Mouse (Mus musculus): ENCODE data around the gene Mrpl21.

Gene Mrpl21

DNA sequence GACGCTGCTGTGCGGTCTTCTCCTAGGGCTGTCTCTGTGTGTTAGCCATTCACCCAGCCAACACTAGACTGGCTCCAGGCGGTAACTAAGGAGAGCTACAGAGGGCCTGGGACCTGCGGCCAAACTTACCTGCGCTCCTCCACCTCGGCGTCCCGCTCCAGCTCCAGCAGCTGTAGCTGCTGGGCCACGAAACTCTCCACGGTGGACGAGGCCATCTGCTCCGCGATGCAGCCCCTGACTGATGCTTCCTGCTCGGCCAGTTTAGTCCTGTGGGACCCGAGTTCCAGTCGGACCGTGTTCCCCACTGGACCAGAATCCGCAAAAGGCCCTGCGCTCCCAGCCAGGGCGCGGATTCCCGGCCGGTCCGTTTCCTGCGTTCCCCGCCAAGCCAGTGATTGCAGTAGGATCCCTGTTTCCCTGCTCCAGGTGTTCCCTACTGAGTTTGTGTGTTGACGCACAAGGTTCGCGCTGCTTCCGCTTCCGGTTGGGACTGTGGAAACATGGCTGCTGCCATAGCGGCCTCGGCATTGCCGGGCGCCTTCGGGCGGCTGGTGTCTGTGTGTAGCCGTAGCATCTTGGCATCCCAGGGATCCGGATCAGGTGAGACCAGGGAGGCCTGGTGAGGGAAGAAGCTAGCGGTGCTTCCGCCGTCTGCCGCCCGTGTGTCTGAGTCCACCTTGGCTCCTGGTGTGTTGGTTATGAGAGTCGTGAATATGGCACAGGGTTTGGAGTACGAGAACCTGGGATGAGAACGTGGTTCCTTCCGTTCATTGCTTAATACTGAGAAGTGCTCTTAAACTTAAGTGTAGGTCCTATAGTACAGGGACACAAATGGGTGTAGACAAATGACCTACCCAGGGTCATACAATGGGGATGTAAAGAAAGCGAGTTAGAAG is at the start of gene Mrpl21, which contains the start of gene Ighmbp2:
Gene Mrpl21 (plus strand): TSS at position 330 of the 896 bp plus-strand sequence.
Gene Ighmbp2 (minus strand): TSS at position 446 of the 896 bp plus-strand sequence.
- in situ Hi-C loops (cut with MboI; ENCODE audit: low pct_unique_long_range_greater_than_20kb in 1 of 2, low sequenced_read_pairs in 2 of 2, unreplicated experiment in 1 of 2) = no loop called here

DNA sequence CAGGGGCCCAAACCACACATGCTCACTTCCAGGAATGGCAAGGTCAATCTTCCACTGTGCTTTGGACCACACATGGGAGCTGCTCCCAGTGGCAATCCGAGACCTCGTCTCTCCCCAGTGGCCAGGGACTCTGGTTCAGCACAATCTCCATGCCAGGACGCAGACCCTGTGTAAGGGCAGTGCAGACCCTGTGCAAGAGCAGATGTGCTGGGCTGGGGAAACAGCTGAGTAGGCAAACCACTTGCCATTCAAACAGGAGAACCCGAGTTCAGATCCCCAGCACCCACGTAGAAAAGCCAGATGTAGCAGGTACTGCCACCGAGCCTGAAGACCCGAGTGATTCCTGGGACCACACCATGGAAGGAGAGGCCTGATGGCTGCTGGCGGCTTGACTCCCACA is 22.7 kb upstream of the Mrpl21 start:
- in situ Hi-C loops (cut with MboI; ENCODE audit: low pct_unique_long_range_greater_than_20kb in 1 of 2, low sequenced_read_pairs in 2 of 2, unreplicated experiment in 1 of 2) = no loop called here

DNA sequence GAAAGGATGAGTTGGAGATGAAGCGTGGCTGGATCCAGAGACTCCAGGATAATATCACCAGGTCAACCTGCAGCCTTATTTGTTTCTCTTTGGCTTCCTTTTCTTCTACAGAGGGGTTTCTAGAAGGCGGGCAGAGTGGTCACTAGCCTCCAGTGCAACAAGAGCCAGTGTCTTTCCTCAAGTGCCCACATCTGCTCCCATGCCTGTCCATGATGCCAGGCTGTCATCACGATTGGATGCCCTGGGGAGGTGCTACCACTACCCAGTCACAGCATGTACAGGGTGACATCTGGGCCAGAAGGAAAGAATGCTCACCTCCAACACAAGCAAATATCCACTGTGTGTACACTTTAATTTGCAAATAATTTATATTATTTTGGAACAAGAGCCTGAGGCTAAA is 22.1 kb upstream of the Mrpl21 start:
- in situ Hi-C loops (cut with MboI; ENCODE audit: low pct_unique_long_range_greater_than_20kb in 1 of 2, low sequenced_read_pairs in 2 of 2, unreplicated experiment in 1 of 2) = no loop called here

DNA sequence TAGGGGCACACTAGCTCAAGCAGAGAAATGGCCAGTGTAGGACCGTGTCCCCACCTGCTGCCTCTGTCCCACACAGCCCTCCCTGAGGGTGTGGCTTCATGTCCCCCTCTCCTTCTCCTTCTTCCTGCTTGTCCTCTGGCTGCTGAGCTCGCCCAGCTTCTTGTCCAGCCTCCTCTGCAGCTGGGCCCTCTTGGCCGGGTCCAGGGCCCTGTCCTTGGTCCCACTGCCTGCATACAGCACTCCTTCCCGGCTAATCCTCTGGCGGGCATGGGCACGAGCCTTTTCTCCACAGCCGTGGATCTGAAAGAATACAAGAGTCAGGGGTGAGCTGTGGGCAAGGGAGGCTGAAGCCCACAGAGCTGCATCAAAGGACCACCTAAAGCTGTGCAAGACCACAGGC is 21.4 kb upstream of the Mrpl21 start:
- in situ Hi-C loops (cut with MboI; ENCODE audit: low pct_unique_long_range_greater_than_20kb in 1 of 2, low sequenced_read_pairs in 2 of 2, unreplicated experiment in 1 of 2) = no loop called here

DNA sequence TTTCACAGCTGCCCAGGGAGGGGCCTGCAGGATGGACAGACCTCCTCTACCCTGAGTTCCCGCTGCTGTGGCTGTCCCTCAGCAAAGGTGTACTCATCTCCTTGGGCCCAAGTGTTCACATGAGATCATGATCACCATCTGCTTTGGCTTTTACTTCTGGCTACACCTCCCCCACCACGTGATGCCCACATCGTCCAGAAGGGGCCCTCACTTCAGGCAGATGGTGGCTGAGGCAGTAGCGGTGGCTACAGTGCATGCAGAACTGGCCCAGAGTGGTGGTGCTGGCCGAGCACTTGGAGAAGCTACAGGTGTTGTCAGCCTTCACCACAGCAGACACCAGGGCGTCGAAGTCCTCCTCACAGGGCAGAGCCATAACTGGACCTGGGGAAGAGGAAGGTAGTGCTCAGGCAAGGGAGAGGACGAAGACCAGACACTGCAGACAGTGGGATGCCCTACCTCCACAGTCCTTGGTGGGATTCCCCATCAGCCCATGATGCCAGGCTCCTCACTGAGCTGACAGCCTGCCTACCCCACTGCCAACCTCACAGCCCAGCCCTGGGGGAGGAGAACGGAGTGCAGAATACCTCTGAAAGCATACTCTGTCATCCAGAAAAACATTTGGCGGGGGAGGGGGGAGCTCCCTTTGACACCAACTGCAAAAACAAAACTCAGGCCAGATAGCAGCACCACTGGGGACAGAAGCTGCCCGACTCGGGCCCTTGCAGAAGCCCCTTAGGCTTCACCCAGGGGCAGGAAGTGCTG is 20.8 kb upstream of the Mrpl21 start:
- in situ Hi-C loops (cut with MboI; ENCODE audit: low pct_unique_long_range_greater_than_20kb in 1 of 2, low sequenced_read_pairs in 2 of 2, unreplicated experiment in 1 of 2) = no loop called here

DNA sequence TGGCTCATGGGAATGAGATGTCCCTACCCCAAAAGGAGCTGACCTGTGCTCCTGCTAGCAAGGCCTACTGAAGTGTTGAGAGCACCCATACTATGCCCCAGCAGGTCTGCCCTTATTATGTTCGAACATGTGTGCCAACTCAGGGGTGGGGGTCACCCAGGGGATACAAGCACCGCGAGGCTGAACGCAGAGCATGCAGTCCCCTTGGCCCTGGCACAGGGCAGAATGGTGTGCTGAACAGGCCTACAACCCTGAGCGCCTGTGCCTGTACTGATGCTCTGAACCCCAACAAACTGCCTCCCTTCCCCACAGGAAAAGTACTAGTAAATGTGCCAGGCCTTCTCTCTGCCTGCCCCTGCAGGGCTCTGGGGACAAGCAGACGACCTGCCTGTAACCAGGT is 18.4 kb upstream of the Mrpl21 start:
- in situ Hi-C loops (cut with MboI; ENCODE audit: low pct_unique_long_range_greater_than_20kb in 1 of 2, low sequenced_read_pairs in 2 of 2, unreplicated experiment in 1 of 2) = no loop called here

DNA sequence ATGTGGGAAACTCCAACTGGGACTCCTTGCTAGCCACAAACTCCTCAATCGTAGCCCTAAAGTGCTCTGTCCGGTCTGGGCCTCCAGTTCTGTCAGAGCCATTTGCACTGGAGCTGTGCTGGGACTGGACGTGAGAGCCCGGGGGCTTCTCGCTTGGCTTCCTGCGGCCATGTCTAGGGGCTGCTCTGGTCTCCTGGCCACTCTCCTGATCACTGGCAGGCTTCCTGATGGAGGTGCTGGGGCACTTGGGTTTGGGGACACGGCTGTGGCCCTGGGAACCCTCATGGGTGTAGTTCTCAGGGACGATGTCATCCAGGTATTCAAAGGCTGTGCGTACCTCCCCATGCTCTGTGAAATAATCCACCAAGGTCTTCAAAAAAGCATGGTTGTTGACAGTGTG is 17.5 kb upstream of the Mrpl21 start:
- in situ Hi-C loops (cut with MboI; ENCODE audit: low pct_unique_long_range_greater_than_20kb in 1 of 2, low sequenced_read_pairs in 2 of 2, unreplicated experiment in 1 of 2) = no loop called here

DNA sequence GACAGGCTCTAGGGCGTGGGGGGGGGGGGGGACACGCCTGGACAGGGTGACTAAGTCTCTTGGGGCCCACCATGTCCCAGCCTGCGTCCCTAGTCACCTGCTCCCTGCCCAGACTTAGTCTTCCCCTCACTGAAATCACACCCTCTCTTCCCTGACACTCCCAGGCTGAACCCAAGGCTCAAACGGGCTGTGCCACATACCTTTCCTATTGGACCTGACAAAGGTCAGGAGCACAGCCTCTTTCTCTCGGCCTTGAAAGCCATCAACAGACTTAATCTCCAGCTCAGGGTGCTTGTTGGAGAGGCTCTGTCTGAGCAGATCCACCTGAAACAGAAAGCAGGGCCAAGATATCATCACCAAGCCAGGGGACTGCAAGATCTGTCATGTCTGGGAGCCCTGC is 16.6 kb upstream of the Mrpl21 start:
- in situ Hi-C loops (cut with MboI; ENCODE audit: low pct_unique_long_range_greater_than_20kb in 1 of 2, low sequenced_read_pairs in 2 of 2, unreplicated experiment in 1 of 2) = no loop called here

DNA sequence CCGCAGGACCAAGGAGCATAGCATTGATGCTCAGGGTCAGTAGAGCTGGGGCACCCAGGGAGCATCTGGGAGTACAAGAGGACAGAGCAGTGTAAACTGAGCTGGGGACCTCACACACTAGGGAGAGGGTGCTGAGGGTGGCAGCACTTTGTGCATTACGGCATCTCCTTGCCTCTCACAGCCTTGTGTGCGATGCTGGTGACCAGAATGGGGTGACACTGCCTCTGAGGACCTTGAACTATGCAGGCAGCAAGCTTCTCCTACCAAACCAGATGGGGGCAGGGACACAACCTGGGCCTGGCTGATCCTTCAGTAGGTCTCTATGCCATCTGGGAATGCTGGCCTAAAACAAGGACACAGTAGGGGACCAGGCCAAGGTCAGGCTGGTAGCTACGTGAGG is 16.0 kb upstream of the Mrpl21 start:
- in situ Hi-C loops (cut with MboI; ENCODE audit: low pct_unique_long_range_greater_than_20kb in 1 of 2, low sequenced_read_pairs in 2 of 2, unreplicated experiment in 1 of 2) = no loop called here

DNA sequence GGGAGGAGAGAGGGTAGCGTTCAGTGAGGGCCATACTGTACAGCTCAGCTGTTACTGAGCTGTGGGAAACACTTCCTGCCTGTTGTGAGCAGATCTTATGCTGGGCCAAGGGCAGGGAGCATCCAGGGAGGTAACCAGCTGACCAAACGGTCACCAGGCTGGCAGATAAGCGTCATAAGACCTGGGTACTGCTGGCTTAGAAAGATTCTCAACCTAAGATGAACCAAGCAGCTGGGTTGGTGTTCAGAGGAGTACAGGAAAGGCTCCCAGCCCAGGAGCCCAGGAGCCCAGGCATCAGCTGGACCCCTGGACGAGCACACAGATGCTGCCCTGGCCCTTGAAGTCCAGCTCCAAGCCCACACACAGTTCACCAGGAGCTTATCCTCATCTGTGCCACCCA is 15.4 kb upstream of the Mrpl21 start:
- in situ Hi-C loops (cut with MboI; ENCODE audit: low pct_unique_long_range_greater_than_20kb in 1 of 2, low sequenced_read_pairs in 2 of 2, unreplicated experiment in 1 of 2) = no loop called here

DNA sequence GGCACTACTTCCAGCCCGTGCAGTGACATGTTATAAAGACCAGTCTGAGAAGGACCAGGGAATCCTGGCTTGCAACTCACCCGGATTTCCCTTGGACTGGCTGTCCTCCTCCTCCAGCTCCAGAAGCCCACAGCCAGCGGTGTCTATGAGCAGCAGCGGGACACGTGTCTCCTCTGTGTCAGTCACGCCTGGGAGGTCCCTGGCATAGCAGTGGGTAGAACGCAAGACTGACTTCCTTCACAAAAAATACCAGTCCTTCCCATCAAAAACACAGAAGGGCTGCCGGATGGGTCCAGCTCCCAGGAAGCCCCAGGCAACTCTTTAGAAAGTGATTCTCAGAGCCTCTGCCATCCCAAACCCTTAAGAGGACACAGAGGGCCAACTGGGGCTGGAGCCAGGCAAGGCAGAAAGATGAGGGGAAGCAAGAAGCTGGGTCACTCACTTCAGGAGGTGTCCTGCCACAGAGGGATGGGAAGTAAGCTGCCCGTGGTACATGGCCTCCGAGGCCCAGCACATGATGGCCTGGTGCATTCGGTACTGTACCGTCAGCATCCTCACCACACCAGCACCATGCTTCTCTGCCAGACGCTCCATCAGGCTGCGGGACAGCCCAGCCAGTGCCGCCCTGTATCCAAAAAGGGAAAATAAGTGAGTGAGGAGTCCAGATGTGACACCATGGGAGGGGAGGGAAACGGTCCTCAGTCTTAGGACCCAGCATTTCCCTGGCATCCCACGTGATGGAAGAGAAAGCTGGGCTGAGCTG is 14.3 kb upstream of the Mrpl21 start:
- in situ Hi-C loops (cut with MboI; ENCODE audit: low pct_unique_long_range_greater_than_20kb in 1 of 2, low sequenced_read_pairs in 2 of 2, unreplicated experiment in 1 of 2) = no loop called here

DNA sequence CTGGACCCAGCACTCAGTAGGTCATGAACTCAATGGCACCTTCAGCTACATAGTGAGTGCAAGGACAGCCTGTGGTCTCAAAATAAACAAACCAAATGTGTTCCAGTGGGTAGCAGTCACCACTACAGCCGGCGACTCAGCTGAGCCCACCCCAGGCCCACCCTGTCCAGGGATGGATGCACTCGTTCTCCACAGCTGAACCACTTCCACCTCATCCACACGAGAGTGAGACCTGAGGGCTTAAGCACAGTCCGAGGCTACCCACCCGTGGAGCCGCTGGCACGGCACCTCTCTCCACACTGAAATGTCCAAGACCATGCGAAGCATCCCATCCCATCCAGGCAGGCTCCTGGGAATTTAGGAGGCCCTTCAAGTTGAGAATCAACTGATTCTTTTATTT is 13.4 kb upstream of the Mrpl21 start:
- in situ Hi-C loops (cut with MboI; ENCODE audit: low pct_unique_long_range_greater_than_20kb in 1 of 2, low sequenced_read_pairs in 2 of 2, unreplicated experiment in 1 of 2) = no loop called here

DNA sequence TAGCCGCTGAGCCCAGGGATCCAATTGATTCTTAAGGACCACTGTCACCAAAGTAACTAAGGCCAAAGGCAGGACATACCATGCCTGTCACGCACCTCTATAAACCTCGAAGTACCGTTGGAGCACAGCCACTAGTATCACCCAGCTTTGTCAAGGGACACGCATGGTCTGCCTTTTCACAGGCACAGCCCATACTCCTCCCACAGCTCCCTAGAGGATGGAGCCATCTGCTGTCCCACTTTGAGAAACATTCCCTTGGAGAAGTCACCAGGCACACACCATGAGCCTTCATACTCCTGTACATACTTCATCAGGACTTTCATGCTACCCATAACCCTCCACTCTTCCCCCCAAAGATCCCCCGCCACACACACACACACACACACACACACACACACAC is 12.9 kb upstream of the Mrpl21 start:
- in situ Hi-C loops (cut with MboI; ENCODE audit: low pct_unique_long_range_greater_than_20kb in 1 of 2, low sequenced_read_pairs in 2 of 2, unreplicated experiment in 1 of 2) = no loop called here

DNA sequence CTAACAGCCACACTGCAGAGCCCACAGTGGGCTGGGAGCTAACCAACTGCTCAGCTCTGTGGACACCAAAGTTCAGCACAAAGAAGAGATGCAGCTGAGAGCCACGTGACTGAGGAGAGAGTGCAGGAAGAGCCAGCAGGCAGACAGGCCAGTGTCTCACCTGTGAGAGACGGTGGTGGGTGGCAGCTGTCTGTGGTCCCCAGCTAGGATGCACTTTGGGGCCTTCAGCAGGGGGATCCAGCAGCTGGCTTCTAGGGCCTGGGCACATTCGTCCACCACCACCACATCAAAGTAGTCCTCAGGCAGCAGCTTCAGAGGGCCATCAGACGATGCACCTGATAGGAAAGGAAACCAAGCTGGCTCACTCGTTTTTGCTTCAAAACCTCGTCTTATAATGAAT is 11.3 kb upstream of the Mrpl21 start:
- in situ Hi-C loops (cut with MboI; ENCODE audit: low pct_unique_long_range_greater_than_20kb in 1 of 2, low sequenced_read_pairs in 2 of 2, unreplicated experiment in 1 of 2) = no loop called here

DNA sequence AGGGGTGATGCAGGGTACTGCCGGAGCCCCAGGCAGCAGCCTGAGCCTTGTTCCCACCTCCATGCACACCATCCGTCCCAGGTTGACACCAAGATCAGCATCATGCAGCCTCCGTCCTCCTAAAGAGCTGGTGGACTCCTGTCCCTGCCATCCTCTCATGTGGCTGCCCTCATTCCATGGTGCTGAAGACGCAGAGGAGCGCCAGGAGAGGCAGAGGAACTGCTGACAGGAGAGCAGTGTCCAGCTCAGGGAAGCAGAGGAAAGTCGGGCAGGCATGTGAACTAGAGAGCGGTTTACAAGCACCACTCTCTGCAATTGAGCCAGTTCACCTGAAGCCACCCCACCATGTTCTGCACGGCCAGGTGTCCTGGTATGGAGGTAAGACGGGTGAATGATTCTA is 9.4 kb upstream of the Mrpl21 start:
- in situ Hi-C loops (cut with MboI; ENCODE audit: low pct_unique_long_range_greater_than_20kb in 1 of 2, low sequenced_read_pairs in 2 of 2, unreplicated experiment in 1 of 2) = no loop called here

DNA sequence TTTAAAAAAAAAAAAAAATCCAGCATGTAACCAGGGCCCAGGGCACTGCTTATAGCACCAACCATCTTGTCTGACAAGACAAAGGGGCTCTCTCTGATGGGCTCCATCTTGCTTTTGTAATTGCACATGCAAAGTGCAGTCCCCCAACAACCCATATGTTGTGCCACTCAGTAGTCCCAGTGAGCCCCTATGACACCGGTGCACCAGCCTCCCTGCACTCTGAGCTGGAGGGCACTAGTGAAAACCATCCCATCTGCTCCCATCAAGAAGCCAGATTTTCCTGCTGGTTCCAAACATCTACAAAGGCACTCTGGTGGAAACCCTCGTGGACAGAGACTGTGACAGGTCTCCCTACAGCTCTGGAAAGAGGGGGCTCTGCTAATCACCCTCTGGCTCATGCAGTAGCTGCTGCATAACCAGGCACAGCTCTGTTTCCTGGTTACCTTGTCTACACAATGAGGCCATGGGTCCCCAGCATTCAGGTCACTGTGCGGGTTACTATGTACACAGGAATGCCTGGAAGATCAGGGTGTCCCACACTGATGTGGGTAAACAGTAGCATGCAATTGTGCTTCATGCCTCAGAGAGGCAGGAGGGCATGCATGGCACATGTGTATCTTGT is 6.8 kb upstream of the Mrpl21 start:
- in situ Hi-C loops (cut with MboI; ENCODE audit: low pct_unique_long_range_greater_than_20kb in 1 of 2, low sequenced_read_pairs in 2 of 2, unreplicated experiment in 1 of 2) = no loop called here

DNA sequence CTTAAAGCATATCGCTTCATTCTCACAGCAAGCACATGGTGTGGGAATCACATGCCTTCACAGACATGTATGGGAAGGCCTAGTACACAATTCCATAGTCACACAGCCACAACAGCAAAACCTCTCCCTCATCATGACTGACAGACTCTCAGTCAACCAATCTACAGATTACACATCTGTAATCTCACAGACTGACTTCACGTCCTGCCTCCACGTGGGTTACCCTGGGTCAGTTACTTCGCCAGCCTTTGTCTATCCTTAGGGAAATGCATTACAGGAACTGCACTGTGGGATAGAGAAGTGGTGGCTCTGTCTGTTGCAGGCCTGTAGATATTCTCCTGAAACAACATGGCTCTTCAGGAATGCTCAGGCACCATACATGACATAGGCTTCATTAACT is 815 bp upstream of the Mrpl21 start:
- in situ Hi-C loops (cut with MboI; ENCODE audit: low pct_unique_long_range_greater_than_20kb in 1 of 2, low sequenced_read_pairs in 2 of 2, unreplicated experiment in 1 of 2) = no loop called here

DNA sequence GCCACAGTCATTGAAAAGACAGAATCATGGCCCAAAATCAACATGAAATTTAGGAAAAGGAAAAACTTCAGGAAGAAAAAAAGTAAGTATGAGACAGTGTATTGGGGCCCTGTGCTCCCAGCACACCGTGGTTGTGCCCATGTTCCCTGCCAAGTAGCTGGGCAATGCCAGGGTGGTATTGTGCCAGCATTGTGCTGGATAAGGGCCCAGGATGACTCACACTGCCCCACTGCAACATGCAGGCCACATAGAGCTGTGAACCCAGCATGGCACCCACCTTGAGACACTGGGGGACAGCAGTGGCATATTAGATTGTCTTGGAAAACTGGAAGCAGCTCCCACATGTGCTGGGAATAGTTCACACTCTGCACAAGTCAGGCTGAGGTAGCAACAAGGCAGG is 6.3 kb downstream of the Mrpl21 start:
- in situ Hi-C loops (cut with MboI; ENCODE audit: low pct_unique_long_range_greater_than_20kb in 1 of 2, low sequenced_read_pairs in 2 of 2, unreplicated experiment in 1 of 2) = no loop called here

DNA sequence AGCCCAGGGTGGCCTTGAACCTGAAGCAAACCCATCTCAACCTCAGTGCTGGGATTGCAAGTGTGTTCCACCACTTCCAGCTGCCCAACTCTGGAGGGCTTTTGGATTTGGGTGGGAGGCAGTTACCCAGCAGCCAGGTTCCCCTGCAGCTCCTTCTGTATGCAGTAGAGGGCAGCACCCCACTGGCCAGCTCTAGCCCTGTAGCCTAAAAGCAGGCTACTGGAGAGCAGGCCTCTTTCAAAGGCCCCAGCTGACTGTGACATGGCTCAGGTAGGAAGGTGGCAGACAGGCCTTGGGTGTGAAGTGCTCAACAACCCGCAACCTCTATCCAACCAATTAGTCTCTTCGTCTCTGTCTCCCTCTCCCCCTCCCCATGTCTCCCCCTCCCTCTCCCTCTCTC is 9.3 kb downstream of the Mrpl21 start:
- in situ Hi-C loops (cut with MboI; ENCODE audit: low pct_unique_long_range_greater_than_20kb in 1 of 2, low sequenced_read_pairs in 2 of 2, unreplicated experiment in 1 of 2) = no loop called here
